Mouse (Mus musculus) R1 (cell line): ENCODE measurements around the gene Mrps35.

ENCODE experiments used
- DNase-seq: peaks from one replicate; pipeline ENCODE4 v3.0.0-alpha.2; 2018; ENCODE audit warnings: low read depth, low spot score

Mrps35 gene

GRCm38 (mm10) chr6:147042291-147043290 lies at the start of gene Mrps35:
TSS of gene Mrps35 (plus strand) at chr6:147042764.
- peak; percentile 93 for DNase-seq

DNA sequence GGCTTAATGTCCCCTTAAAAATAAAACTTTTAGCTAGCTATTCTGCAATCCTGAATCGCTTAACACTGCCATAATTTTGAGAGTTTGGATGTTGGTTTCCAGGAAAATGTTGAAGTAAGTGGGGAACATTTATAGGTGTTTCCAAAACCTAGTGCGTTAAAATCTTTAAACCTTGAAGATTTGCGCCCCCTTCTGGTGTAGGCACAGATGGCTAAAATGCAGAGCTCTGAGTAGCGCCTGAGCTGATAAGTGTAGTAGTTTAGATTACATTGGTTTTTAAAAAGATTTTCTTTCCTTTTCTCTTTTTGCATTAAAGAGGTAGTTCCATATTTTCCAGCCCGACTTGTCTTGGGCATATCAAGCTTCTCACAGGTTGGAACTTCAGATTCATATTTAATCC lies 48.3 kb upstream of the Mrps35 start:
- DNase-seq = peak; percentile 54

- DNase-seq = no peak
Measured at GRCm38 (mm10) chr6:146995391-146995790, 47.2 kb upstream of the Mrps35 start.

DNA sequence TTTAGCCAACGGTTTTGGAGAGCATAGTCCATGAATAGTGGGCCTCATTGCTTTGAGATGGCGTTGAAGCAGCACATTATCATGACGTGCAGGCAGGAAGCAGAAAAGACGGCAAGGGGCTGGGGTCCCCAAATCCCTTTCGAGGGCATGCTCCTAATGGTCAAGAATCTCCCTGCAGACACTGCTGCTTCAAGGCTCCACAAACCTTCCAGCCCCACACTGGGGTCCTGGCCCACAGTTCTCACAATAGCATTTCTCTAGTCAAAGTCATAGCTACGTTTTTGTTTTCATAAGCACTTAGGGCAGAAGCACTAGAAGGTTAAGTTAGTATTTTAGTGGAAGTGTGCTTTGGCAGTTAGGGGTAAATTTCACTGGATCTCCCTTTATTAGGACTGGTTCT lies 46.7 kb upstream of the Mrps35 start:
- no peak for DNase-seq

DNA sequence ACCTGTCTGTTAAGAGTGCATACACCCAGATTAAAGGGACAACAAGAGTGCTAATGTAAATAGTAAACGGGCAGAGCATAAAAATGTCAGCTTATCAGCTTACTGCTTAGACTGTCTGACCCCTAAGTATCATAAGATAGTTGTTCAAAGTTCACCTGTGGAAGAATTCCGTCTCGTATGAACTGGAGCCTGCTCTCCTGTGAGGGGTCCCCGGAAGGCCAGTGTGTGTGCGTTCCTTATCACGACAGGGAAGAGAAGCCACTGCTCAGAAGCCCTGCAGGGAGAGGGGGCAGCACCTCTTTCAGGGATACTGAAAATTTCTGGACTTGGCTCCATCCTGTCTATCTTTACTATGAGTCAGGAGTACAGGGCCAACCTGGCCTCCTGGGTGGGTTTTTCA lies 45.6 kb upstream of the Mrps35 start:
- DNase-seq = no peak

- DNase-seq = no peak
Measured at GRCm38 (mm10) chr6:146998710-146999109, 43.9 kb upstream of the Mrps35 start.

DNA sequence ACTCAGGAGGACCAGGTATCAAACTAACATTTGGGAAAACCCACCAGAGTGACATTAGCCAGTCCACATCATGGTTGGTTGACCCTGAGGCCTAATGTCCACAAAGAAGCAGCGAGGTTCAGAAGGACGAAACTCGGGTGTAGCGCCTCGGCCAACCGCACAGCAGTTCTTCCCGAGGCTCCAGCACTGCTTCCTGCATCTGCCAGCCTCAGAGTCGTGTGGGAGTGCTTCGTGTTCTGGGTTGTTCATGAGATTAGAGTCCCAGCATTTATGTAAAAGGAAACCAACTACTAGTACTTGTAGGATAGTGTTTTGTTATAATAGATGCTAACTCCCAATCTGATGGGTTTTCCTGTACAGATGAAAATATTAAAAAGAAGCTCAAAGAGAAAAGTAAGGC lies 43.3 kb upstream of the Mrps35 start:
- DNase-seq = no peak

GRCm38 (mm10) chr6:146999755-147000154 lies 42.8 kb upstream of the Mrps35 start:
- no peak for DNase-seq

DNA sequence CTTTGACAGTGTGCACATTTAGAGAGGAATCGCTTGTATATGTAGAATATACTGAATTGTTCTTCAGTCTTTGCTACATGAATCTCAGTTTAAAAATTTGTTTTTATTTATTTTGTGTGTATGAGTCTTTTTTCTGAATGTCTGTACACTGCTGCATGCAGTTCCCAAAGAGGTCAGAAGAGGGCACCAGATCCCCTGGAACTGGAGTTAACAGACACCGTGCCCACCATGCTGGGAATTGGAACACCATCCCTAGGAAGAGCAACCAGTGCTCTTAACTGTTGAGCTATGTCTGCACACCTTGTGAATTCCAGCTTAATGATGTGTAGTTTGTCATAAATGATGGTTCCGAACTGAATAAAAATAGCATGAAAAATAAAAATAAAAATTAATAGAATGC lies 34.4 kb upstream of the Mrps35 start:
- peak; percentile 73 for DNase-seq

- DNase-seq = no peak
Measured at GRCm38 (mm10) chr6:147010358-147010757, 32.2 kb upstream of the Mrps35 start.

GRCm38 (mm10) chr6:147010811-147011520 lies 31.6 kb upstream of the Mrps35 start:
- DNase-seq = no peak

GRCm38 (mm10) chr6:147011555-147011954 lies 31.0 kb upstream of the Mrps35 start:
- DNase-seq = no peak

- DNase-seq = no peak
Measured at GRCm38 (mm10) chr6:147011977-147012376, 30.6 kb upstream of the Mrps35 start.

DNA sequence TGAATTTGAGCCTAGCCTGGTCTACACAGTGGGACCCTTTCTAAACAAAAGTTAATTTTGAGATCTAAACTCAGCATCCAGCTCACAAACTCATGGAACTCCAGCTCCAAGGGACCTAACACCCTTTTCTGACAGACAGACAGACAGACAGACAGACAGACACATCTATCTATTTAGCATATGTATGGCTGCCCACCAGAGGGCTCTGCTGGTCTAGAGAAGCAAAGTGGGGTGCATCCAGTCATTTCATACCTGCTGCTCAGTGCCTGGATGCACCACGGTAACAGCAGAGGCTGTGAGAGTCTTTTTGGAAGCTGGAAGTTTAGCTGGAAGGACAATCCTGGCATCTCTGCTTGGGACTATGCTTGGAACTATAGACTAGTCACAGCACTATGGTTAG lies 29.0 kb upstream of the Mrps35 start:
- DNase-seq = no peak

DNA sequence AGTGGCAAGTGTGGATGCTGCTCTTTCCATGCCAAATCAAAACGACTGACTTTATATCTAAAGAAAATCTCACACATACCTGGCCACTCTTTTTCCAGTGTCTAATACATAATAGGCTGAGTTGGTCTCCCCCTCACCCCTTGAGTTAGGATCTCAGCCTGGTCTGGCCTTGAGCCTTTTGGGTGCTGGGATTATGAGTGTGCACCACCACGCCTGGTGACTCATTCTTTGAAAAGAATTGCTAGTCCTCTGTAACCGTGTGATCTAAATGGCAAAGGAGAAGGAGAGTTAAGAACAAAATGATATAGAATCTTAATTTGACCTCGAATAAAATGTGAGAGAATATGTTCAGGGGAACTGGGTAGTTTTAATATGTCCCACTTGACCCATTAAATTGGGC lies 24.7 kb upstream of the Mrps35 start:
- DNase-seq = no peak

- DNase-seq = no peak
Measured at GRCm38 (mm10) chr6:147018364-147018763, 24.2 kb upstream of the Mrps35 start.

DNA sequence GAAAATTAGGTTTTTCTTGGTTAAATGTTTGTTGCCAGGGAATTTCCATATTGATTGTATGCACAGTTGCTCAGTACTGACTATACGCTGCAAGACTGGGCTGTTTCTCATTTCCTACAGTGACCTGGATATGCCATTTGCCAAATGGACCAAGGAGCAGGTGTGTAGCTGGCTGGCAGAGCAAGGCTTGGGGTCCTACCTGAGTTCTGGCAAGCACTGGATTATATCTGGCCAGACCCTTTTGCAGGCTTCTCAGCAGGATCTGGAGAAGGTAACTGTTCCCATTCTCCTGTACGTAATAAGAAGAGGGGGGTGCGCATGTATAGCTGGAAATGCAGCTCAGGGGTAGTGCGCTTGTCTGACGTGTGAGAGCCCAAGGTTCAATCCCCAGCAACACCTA lies 21.4 kb upstream of the Mrps35 start:
- DNase-seq = no peak

- no peak for DNase-seq
Measured at GRCm38 (mm10) chr6:147022375-147023132, 20.0 kb upstream of the Mrps35 start.

DNA sequence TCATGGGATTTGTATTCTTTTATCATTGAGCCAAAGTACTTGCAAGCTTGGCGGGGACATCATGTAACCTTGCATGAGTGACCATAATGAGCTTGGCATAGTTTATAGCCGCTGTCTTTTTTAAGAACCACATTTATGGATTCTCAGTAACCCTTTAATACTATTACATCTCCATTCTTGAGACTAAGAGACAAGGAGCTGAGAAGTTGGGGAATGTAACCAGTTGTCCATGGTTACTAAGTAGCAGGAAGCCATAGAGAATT lies 19.5 kb upstream of the Mrps35 start:
- no peak for DNase-seq

- DNase-seq = no peak
Measured at GRCm38 (mm10) chr6:147023568-147023967, 19.0 kb upstream of the Mrps35 start.

- no peak for DNase-seq
Measured at GRCm38 (mm10) chr6:147024761-147025160, 17.8 kb upstream of the Mrps35 start.

GRCm38 (mm10) chr6:147028396-147028795 lies 14.2 kb upstream of the Mrps35 start:
- no peak for DNase-seq
